ENCODE assay signal across 8 mouse cellular contexts in genomic region chr9:108401186-108401960, GRCm38 (mm10). TPM values are rescaled to one million over a fixed set of nuclear protein-coding genes. Genes with fewer than 3 reads are reported as not detected.
A peak's percentile ranks its signal among the peaks of the same experiment; 100 is the strongest.
DNase-seq lines count a peak whose midpoint lies in the region; ATAC-seq lines count a peak whose summit lies in the region.
"Had no signal": no experiment of that assay in that cellular context is flagged by ENCODE, and none has a peak within 500 bp of the region (broad histone marks: within the 10 kb centered on the region; RNA-seq: fewer than 3 reads in every experiment).

No protein-coding gene starts in this region.

- H3K4me3 ChIP-seq in forebrain, embryonic 14.5 days (ENCODE audit: low read depth, low read length): no peak overlapping the region
- no peak overlapping the region for H3K4me3 ChIP-seq in liver, embryonic 11.5 days (ENCODE audit: low read depth, low read length)

- intact Hi-C loops in heart, postnatal 36 days (cut with DNase I): no loop called here
- intact Hi-C loops in left cerebral cortex, postnatal 36 days (cut with DNase I): loop anchor here (5.0 kb wide), 1 partner anchor 51 kb away; no protein-coding TSS in a partner anchor

- H3K9ac ChIP-seq in forebrain, embryonic 14.5 days (ENCODE audit: low read length): 0 out of 2 replicates have a peak overlapping the region, but pooled peaks have one; percentile 17
- H3K9ac ChIP-seq in liver, embryonic 11.5 days (ENCODE audit: low read depth, low read length): no peak overlapping the region

- ATAC-seq in forebrain, embryonic 14.5 days: no peak
- ATAC-seq in liver, embryonic 11.5 days (replicated peaks; ENCODE audit: low FRiP score): no peak

- WGBS in forebrain, embryonic 14.5 days: 36% methylated on average over 7 of the region's 7 CpGs
- 78% methylated on average over 7 of the region's 7 CpGs for WGBS in liver, embryonic 11.5 days

- no peaks in the 10 kb centered on the region for H3K36me3 ChIP-seq in forebrain, embryonic 14.5 days (ENCODE audit: control insufficient read depth, insufficient read depth, low read length)
- H3K36me3 ChIP-seq in liver, embryonic 11.5 days (ENCODE audit: control insufficient read depth, insufficient read depth, low read length): no peaks in the 10 kb centered on the region

- no peak overlapping the region for H3K27ac ChIP-seq in forebrain, embryonic 14.5 days (ENCODE audit: low read depth, low read length)
- H3K27ac ChIP-seq in liver, embryonic 11.5 days (ENCODE audit: low read depth, low read length): no peak overlapping the region

- DNase-seq in lung, postnatal 25 days (ENCODE audit: low spot score): peak; percentile 26
- DNase-seq in lung, postnatal 4 days: no peak
- peak; percentile 51 for DNase-seq in forebrain, embryonic 14.5 days (ENCODE audit: low spot score)
- peak; percentile 34 to 37 for DNase-seq in heart, postnatal 36 days
- DNase-seq in left cerebral cortex, postnatal 36 days (ENCODE audit: low spot score in 2 of 2): peak; percentile 58 to 61
- peak; percentile 60 for DNase-seq in testis, postnatal 14 days (ENCODE audit: low spot score)
- no peak for DNase-seq in liver, embryonic 11.5 days (ENCODE audit: low spot score)

- no peak overlapping the region for H3K4me2 ChIP-seq in forebrain, embryonic 14.5 days (ENCODE audit: low read length)
- H3K4me2 ChIP-seq in liver, embryonic 11.5 days: no peak overlapping the region

- H3K4me1 ChIP-seq in forebrain, embryonic 14.5 days (ENCODE audit: control insufficient read depth, insufficient read depth, low read length): peaks cover 7% of the 10 kb centered on the region
- H3K4me1 ChIP-seq in liver, embryonic 11.5 days (replicated peaks; ENCODE audit: control insufficient read depth, insufficient read depth, low read length): peaks cover 6% of the 10 kb centered on the region

- H3K9me3 ChIP-seq in forebrain, embryonic 14.5 days (replicated peaks; ENCODE audit: control insufficient read depth, low read length): no peaks in the 10 kb centered on the region
- H3K9me3 ChIP-seq in liver, embryonic 11.5 days (ENCODE audit: control insufficient read depth, low read length): no peaks in the 10 kb centered on the region

- H3K27me3 ChIP-seq in forebrain, embryonic 14.5 days (replicated peaks; ENCODE audit: control insufficient read depth, insufficient read depth, low read length): no peaks in the 10 kb centered on the region
- no peaks in the 10 kb centered on the region for H3K27me3 ChIP-seq in liver, embryonic 11.5 days (replicated peaks; ENCODE audit: control insufficient read depth, insufficient read depth, low read length)

RNA-seq across cellular contexts. Expression of gene 1700102P08Rik, which starts 8.8 kb away (rescaled TPM):
- 1.4 and 1.9 TPM in 2 replicates for polyA plus RNA-seq in forebrain, embryonic 14.5 days (2014; fragmentation: Nextera tagmentation; extraction: Ambion mirVana)
- under 1 TPM; 0.49 to 0.83 TPM for total RNA-seq in heart, postnatal 36 days (2021)
- 1 to 10 TPM; 1.5 to 3.2 TPM for total RNA-seq in left cerebral cortex, postnatal 36 days (2021)
- 0.81 and 1.3 TPM in 2 replicates for polyA plus RNA-seq in liver, embryonic 11.5 days (2014; fragmentation: Nextera tagmentation; extraction: Ambion mirVana)

RNA-seq across cellular contexts. Expression of gene Ccdc36, which starts 26.9 kb away (rescaled TPM):
- 0.94 and 1.1 TPM in 2 replicates for polyA plus RNA-seq in forebrain, embryonic 14.5 days (2014; fragmentation: Nextera tagmentation; extraction: Ambion mirVana)
- total RNA-seq in heart, postnatal 36 days (2021): not detected
- total RNA-seq in left cerebral cortex, postnatal 36 days (2021): under 1 TPM; 0.14 to 0.15 TPM
- 0.82 and 0.88 TPM in 2 replicates for polyA plus RNA-seq in liver, embryonic 11.5 days (2014; fragmentation: Nextera tagmentation; extraction: Ambion mirVana)

RNA-seq across cellular contexts. Expression of gene BC048562, which starts 34.9 kb away (rescaled TPM):
- polyA plus RNA-seq in forebrain, embryonic 14.5 days (2014; fragmentation: Nextera tagmentation; extraction: Ambion mirVana): not detected in 2 replicates
- not detected for total RNA-seq in heart, postnatal 36 days (2021)
- total RNA-seq in left cerebral cortex, postnatal 36 days (2021): not detected
- not detected in 2 replicates for polyA plus RNA-seq in liver, embryonic 11.5 days (2014; fragmentation: Nextera tagmentation; extraction: Ambion mirVana)
- polyA plus RNA-seq: heart, embryonic 16.5 days had no signal

RNA-seq across cellular contexts. Expression of gene Usp4, which starts 53.7 kb away (rescaled TPM):
- polyA plus RNA-seq in forebrain, embryonic 14.5 days (2014; fragmentation: Nextera tagmentation; extraction: Ambion mirVana): 136 and 141 TPM in 2 replicates
- 10 to 100 TPM; 69.7 to 74.8 TPM for total RNA-seq in heart, postnatal 36 days (2021)
- 100 to 1,000 TPM in 1 of 2 experiments, 10 to 100 TPM in 1; 99.3 to 122 TPM for total RNA-seq in left cerebral cortex, postnatal 36 days (2021)
- 114 and 122 TPM in 2 replicates for polyA plus RNA-seq in liver, embryonic 11.5 days (2014; fragmentation: Nextera tagmentation; extraction: Ambion mirVana)

RNA-seq across cellular contexts. Expression of gene Ccdc71, which starts 59.0 kb away (rescaled TPM):
- 45.2 and 49.6 TPM in 2 replicates for polyA plus RNA-seq in forebrain, embryonic 14.5 days (2014; fragmentation: Nextera tagmentation; extraction: Ambion mirVana)
- total RNA-seq in heart, postnatal 36 days (2021): 10 to 100 TPM; 22.9 to 24.1 TPM
- total RNA-seq in left cerebral cortex, postnatal 36 days (2021): 10 to 100 TPM; 36.1 to 41.5 TPM
- polyA plus RNA-seq in liver, embryonic 11.5 days (2014; fragmentation: Nextera tagmentation; extraction: Ambion mirVana): 48.6 and 51.1 TPM in 2 replicates

Comparison
In these comparisons a context has a peak if more than half of its experiments do, and no peak if none do; other contexts are left out.
1. DNase-seq: peak in lung, postnatal 25 days (single experiment), forebrain, embryonic 14.5 days (single experiment), heart, postnatal 36 days (2 of 2), left cerebral cortex, postnatal 36 days (2 of 2) and testis, postnatal 14 days (single experiment); none in lung, postnatal 4 days (0 of 2) and liver, embryonic 11.5 days (single experiment).